Mouse (Mus musculus) liver, adult 2 months (tissue): ENCODE data around the gene Ppm1e. TPM values are rescaled to one million over a fixed set of nuclear protein-coding genes. Genes with fewer than 3 reads are reported as not detected.
"Not testable (repeated sequence)": the region's sequence is repeated elsewhere in the genome, so short reads cannot be mapped to it uniquely, and the experiment has no call there.

Experiments
- DNase-seq: peaks from one replicate; pipeline ENCODE4 v3.0.0-alpha.2; 2011; ENCODE audit warnings: low read depth, low spot score; ENCODE audit errors: extremely low read depth
- H3K27ac ChIP-seq: fragments of 200-500 bp; replicated peaks from 2 replicates; pipeline ENCODE4 v1.5.1; 2012; ENCODE audit warnings: low read depth, mild to moderate bottlenecking, control low read depth, inconsistent platforms, low read length; ENCODE audit not compliant: insufficient read depth
- H3K27me3 ChIP-seq: fragments of 200-500 bp; 2 replicates; pipeline ENCODE4 v1.6.1; 2012; ENCODE audit warnings: mild to moderate bottlenecking, moderate library complexity, low read length, inconsistent platforms; ENCODE audit not compliant: control insufficient read depth, insufficient read depth
- H3K36me3 ChIP-seq: fragments of 200-500 bp; 2 replicates; pipeline ENCODE4 v1.6.1; 2012; ENCODE audit warnings: low read length, inconsistent platforms; ENCODE audit not compliant: control insufficient read depth, insufficient read depth
- H3K4me1 ChIP-seq: fragments of 200-500 bp; 2 replicates; pipeline ENCODE4 v1.6.1; 2011; ENCODE audit warnings: low read length; ENCODE audit not compliant: control insufficient read depth, insufficient read depth
- H3K4me3 ChIP-seq: fragments of 200-500 bp; 2 replicates; pipeline ENCODE4 v1.5.1; 2011; ENCODE audit warnings: low read depth, mild to moderate bottlenecking, control low read depth, low read length, moderate library complexity; ENCODE audit not compliant: insufficient read depth
- H3K79me2 ChIP-seq: fragments of 200-500 bp; 2 replicates; pipeline ENCODE4 v1.6.1; 2012; ENCODE audit warnings: inconsistent platforms, mild to moderate bottlenecking, low read length, moderate library complexity; ENCODE audit not compliant: control insufficient read depth, insufficient read depth
- H3K9ac ChIP-seq: fragments of 200-500 bp; 2 replicates; pipeline ENCODE4 v1.6.1; 2012; ENCODE audit warnings: low read depth, mild to moderate bottlenecking, control low read depth, inconsistent platforms, low read length
- CTCF ChIP-seq: fragments of 200-500 bp; IDR thresholded peaks from 2 replicates; pipeline ENCODE4 v1.5.1; 2011; ENCODE audit warnings: low read depth, low read length, control low read depth
- POLR2A ChIP-seq: fragments of 200-500 bp; IDR thresholded peaks from 2 replicates; pipeline ENCODE4 v1.6.1; 2011; ENCODE audit warnings: low read length, control low read depth; ENCODE audit not compliant: insufficient read depth; ENCODE audit errors: extremely low read depth
- WGBS: fragments of 180-500 bp; shearing (Covaris S2); methylation state at CpG from one replicate; pipeline ENCODE4 v1.1.7; 2018; 5-methylcytosine and 5-hydroxymethylcytosine counted together
- polyA plus RNA-seq: library from polyadenylated mRNA; depleted of rRNA; stranded (reverse); fragments of >200 nt; gene quantifications from 2 replicates; pipeline ENCODE4 v1.2.3, GENCODE M21; 2012
- total RNA-seq: library from RNA; depleted of rRNA; stranded (reverse); fragments of >200 nt; gene quantifications from 2 replicates; pipeline ENCODE4 v1.2.3, GENCODE M21; 2014

The Ppm1e gene
- total and polyA plus RNA-seq, 2 experiments: 0.02 to 0.09 TPM

GRCm38 (mm10) chr11:87270446-87270845 lies 88.4 kb downstream of the Ppm1e start:
- no peak overlapping the region for H3K27ac ChIP-seq
- no peak overlapping the region for H3K9ac ChIP-seq
- H3K36me3 ChIP-seq: no peaks in the 10 kb centered on the region
- no peak for DNase-seq
- WGBS: 83% methylated on average over 4 of the region's 4 CpGs
- H3K79me2 ChIP-seq: no peaks in the 10 kb centered on the region
- H3K4me3 ChIP-seq: no peak overlapping the region
- no peaks in the 10 kb centered on the region for H3K27me3 ChIP-seq
- no peaks in the 10 kb centered on the region for H3K4me1 ChIP-seq
- no peak for TF ChIP-seq CTCF
- TF ChIP-seq POLR2A: no peak

- no peak overlapping the region for H3K9ac ChIP-seq
- TF ChIP-seq POLR2A: no peak
- no peak for TF ChIP-seq CTCF
- no peaks in the 10 kb centered on the region for H3K27me3 ChIP-seq
- WGBS: 83% methylated on average over 2 of the region's 2 CpGs
- no peak for DNase-seq
- no peaks in the 10 kb centered on the region for H3K79me2 ChIP-seq
- H3K36me3 ChIP-seq: no peaks in the 10 kb centered on the region
- H3K4me1 ChIP-seq: no peaks in the 10 kb centered on the region
- H3K27ac ChIP-seq: no peak overlapping the region
- H3K4me3 ChIP-seq: no peak overlapping the region
Measured at GRCm38 (mm10) chr11:87268803-87269202, 90.0 kb downstream of the Ppm1e start.

DNA sequence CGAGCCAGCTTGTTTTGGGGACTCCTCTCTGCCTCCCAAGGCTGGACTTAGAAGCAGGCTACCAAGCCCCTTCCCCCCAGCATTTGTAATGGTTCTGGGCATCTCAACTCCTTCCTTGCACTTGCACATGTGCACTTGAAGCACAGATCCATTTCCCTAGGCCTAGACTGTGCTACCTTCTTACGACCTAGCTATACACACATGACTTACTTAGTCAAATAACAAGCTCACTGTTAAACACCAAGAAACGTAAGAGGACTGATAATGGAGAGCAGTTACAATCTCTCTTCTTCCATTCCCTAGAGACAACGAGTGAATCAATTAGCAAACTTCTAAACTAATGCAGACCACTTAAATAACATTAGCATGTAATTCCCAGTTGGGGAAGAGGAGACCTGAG lies 92.6 kb downstream of the Ppm1e start:
- Histone ChIP-seq H3K4me1 (no peaks in the 10 kb centered on the region), H3K4me3 (no peak overlapping the region), H3K36me3 (no peaks in the 10 kb centered on the region), H3K9ac (no peak overlapping the region), H3K27ac (no peak overlapping the region), H3K27me3 (no peaks in the 10 kb centered on the region), H3K79me2 (no peaks in the 10 kb centered on the region)
- TF ChIP-seq CTCF: no peak
- TF ChIP-seq POLR2A: no peak
- no peak for DNase-seq
- WGBS: 67% methylated on average over 4 of the region's 4 CpGs

- Histone ChIP-seq H3K79me2 (no peaks in the 10 kb centered on the region), H3K4me3 (no peak overlapping the region), H3K4me1 (no peaks in the 10 kb centered on the region), H3K36me3 (no peaks in the 10 kb centered on the region), H3K27me3 (no peaks in the 10 kb centered on the region), H3K27ac (no peak overlapping the region), H3K9ac (no peak overlapping the region)
- no peak for TF ChIP-seq POLR2A
- DNase-seq: no peak
- 47% methylated on average over 7 of the region's 7 CpGs for WGBS
Measured at GRCm38 (mm10) chr11:87263946-87264345, 94.9 kb downstream of the Ppm1e start.

GRCm38 (mm10) chr11:87261705-87262104 lies 97.1 kb downstream of the Ppm1e start:
- H3K4me1 ChIP-seq, H3K36me3 ChIP-seq, H3K27ac ChIP-seq, H3K27me3 ChIP-seq, H3K79me2 ChIP-seq, H3K9ac ChIP-seq, DNase-seq, H3K4me3 ChIP-seq: not testable (repeated sequence)
- 65% methylated on average over 4 of the region's 4 CpGs for WGBS

GRCm38 (mm10) chr11:87259792-87260191 lies 99.0 kb downstream of the Ppm1e start:
- H3K79me2 ChIP-seq: no peaks in the 10 kb centered on the region
- no peak overlapping the region for H3K9ac ChIP-seq
- no peak overlapping the region for H3K4me3 ChIP-seq
- H3K4me1 ChIP-seq: no peaks in the 10 kb centered on the region
- no peak overlapping the region for H3K27ac ChIP-seq
- no peak for DNase-seq
- TF ChIP-seq POLR2A: no peak
- no peak for TF ChIP-seq CTCF
- WGBS: 70% methylated on average over 10 of the region's 10 CpGs
- H3K36me3 ChIP-seq: no peaks in the 10 kb centered on the region
- H3K27me3 ChIP-seq: no peaks in the 10 kb centered on the region
